In the genomic region with DNA sequence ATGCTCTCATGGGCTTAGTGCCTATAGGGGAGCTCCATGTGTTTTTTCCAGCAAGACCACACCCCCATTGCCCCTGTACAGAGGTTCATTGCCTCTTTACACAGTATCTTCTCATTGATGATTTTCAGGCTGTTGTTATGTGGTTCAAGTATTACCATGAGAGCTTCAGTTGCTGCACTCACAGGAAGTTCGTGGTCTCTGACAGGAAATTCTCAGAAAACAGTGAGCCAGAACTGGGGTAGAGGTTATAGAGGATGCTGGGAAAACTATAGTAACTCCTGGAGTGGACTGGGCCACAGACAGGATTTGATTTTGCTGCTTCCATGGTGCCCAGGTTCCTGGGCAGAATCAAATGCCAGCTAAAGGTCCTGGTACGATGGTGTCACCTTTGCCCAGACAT, we compare ENCODE assay signal across 10 mouse cellular contexts. TPM values are rescaled to one million over a fixed set of nuclear protein-coding genes. Genes with fewer than 3 reads are reported as not detected.
DNase-seq lines count a peak whose midpoint lies in the region; ATAC-seq and TF ChIP-seq lines count a peak whose summit lies in the region.
"Had no signal": no experiment of that assay in that cellular context is flagged by ENCODE, and none has a peak within 500 bp of the region (broad histone marks: within the 10 kb centered on the region; RNA-seq: fewer than 3 reads in every experiment).

No protein-coding gene starts in this region.

- peak overlapping the region; percentile 44 for H3K4me2 ChIP-seq in kidney, embryonic 16.5 days (replicated peaks; ENCODE audit: low read depth, low read length)
- H3K4me2 ChIP-seq in liver, embryonic 16.5 days (ENCODE audit: low read depth, low read length), result peak overlapping the region; percentile 41; the same call in 1 of the 2 replicates
- H3K4me2 ChIP-seq in stomach, postnatal 0 days (replicated peaks; ENCODE audit: low read depth), result peak overlapping the region; percentile 15
- H3K4me2 ChIP-seq in forebrain, postnatal 0 days (ENCODE audit: low read depth), result no peak overlapping the region

- peaks cover 8% of the 10 kb centered on the region for H3K36me3 ChIP-seq in kidney, embryonic 16.5 days (ENCODE audit: insufficient read depth, low read length)
- peaks cover 3% of the 10 kb centered on the region for H3K36me3 ChIP-seq in liver, embryonic 16.5 days (ENCODE audit: control insufficient read depth, insufficient read depth)
- no peaks in the 10 kb centered on the region for H3K36me3 ChIP-seq in stomach, postnatal 0 days (ENCODE audit: control insufficient read depth, insufficient read depth, low read length)
- no peaks in the 10 kb centered on the region for H3K36me3 ChIP-seq in forebrain, postnatal 0 days (ENCODE audit: insufficient read depth)

- 0 out of 2 replicates have a peak overlapping the region, but pooled peaks have one; percentile 5 for H3K27ac ChIP-seq in kidney, embryonic 16.5 days (ENCODE audit: low read length)
- H3K27ac ChIP-seq in liver, embryonic 16.5 days (ENCODE audit: low read length), result no peak overlapping the region
- H3K27ac ChIP-seq in stomach, postnatal 0 days (replicated peaks), result no peak overlapping the region
- H3K27ac ChIP-seq in forebrain, postnatal 0 days (ENCODE audit: low read depth, low read length), result no peak overlapping the region
- H3K27ac ChIP-seq: hindbrain, postnatal 0 days had no signal

- no peak for TF ChIP-seq EP300 in stomach, postnatal 0 days (optimal IDR thresholded peaks at IDR 0.05)

- ATAC-seq in kidney, embryonic 16.5 days (ENCODE audit: low FRiP score, low TSS enrichment), result no peak
- no peak for ATAC-seq in liver, embryonic 16.5 days (ENCODE audit: low read depth)
- ATAC-seq in stomach, postnatal 0 days (ENCODE audit: low FRiP score, low TSS enrichment), result peak; percentile 16
- ATAC-seq in forebrain, postnatal 0 days, result no peak
- ATAC-seq: hindbrain, postnatal 0 days had no signal

- H3K4me3 ChIP-seq in kidney, embryonic 16.5 days (ENCODE audit: low read length), result 0 out of 2 replicates have a peak overlapping the region, but pooled peaks have one; percentile 15
- H3K4me3 ChIP-seq in liver, embryonic 16.5 days (ENCODE audit: low read depth, low read length), result no peak overlapping the region
- H3K4me3 ChIP-seq in stomach, postnatal 0 days (ENCODE audit: low read depth, low read length), result no peak overlapping the region
- H3K4me3 ChIP-seq in forebrain, postnatal 0 days (ENCODE audit: low read depth, low read length), result no peak overlapping the region

- no peaks in the 10 kb centered on the region for H3K27me3 ChIP-seq in kidney, embryonic 16.5 days (ENCODE audit: insufficient read depth, low read length)
- H3K27me3 ChIP-seq in liver, embryonic 16.5 days (ENCODE audit: control insufficient read depth, insufficient read depth, low read depth, low read length), result no peaks in the 10 kb centered on the region
- no peaks in the 10 kb centered on the region for H3K27me3 ChIP-seq in stomach, postnatal 0 days (ENCODE audit: control insufficient read depth, insufficient read depth, low read length)
- H3K27me3 ChIP-seq in forebrain, postnatal 0 days (ENCODE audit: insufficient read depth, low read length), result no peaks in the 10 kb centered on the region

- DNase-seq in kidney, adult 11 months, result no peak
- peak; percentile 88 for DNase-seq in T-cell, adult 2 months (ENCODE audit: low spot score)
- no peak for DNase-seq in stomach, postnatal 0 days (ENCODE audit: low spot score)
- no peak for DNase-seq in forebrain, postnatal 0 days
- no peak for DNase-seq in embryo, embryonic 10 days (ENCODE audit: low spot score)
- DNase-seq in frontal cortex, postnatal 14 days (ENCODE audit: low spot score in 2 of 2), result no peak
- DNase-seq: right cerebral cortex, postnatal 4 days had no signal

- no peak for TF ChIP-seq CTCF in stomach, postnatal 0 days (IDR thresholded peaks at IDR 0.05; ENCODE audit: low read depth)
- no peak for TF ChIP-seq CTCF in forebrain, postnatal 0 days (IDR thresholded peaks at IDR 0.05; ENCODE audit: low read depth)

- H3K4me1 ChIP-seq in kidney, embryonic 16.5 days (ENCODE audit: insufficient read depth, low read length), result peaks cover 16% of the 10 kb centered on the region
- H3K4me1 ChIP-seq in liver, embryonic 16.5 days (ENCODE audit: control insufficient read depth, low read depth, low read length), result peaks cover 12% of the 10 kb centered on the region
- no peaks in the 10 kb centered on the region for H3K4me1 ChIP-seq in stomach, postnatal 0 days (replicated peaks; ENCODE audit: control insufficient read depth, insufficient read depth)
- no peaks in the 10 kb centered on the region for H3K4me1 ChIP-seq in forebrain, postnatal 0 days (ENCODE audit: insufficient read depth)

- H3K9me3 ChIP-seq in kidney, embryonic 16.5 days (ENCODE audit: low read length), result no peaks in the 10 kb centered on the region
- 0 out of 2 replicates have a peak, but pooled peaks cover 2% of the 10 kb centered on the region for H3K9me3 ChIP-seq in liver, embryonic 16.5 days (replicated peaks; ENCODE audit: control insufficient read depth, low read length)
- H3K9me3 ChIP-seq in stomach, postnatal 0 days (ENCODE audit: control insufficient read depth, low read length), result no peaks in the 10 kb centered on the region
- H3K9me3 ChIP-seq in forebrain, postnatal 0 days (ENCODE audit: low read length), result no peaks in the 10 kb centered on the region

- no peak overlapping the region for H3K9ac ChIP-seq in kidney, embryonic 16.5 days (replicated peaks; ENCODE audit: low read length)
- no peak overlapping the region for H3K9ac ChIP-seq in liver, embryonic 16.5 days (ENCODE audit: low read depth, low read length)
- no peak overlapping the region for H3K9ac ChIP-seq in stomach, postnatal 0 days (ENCODE audit: low read length)
- H3K9ac ChIP-seq in forebrain, postnatal 0 days, result no peak overlapping the region

- 66% methylated on average over 2 of the region's 2 CpGs for WGBS in kidney, embryonic 16.5 days
- 43% methylated on average over 2 of the region's 2 CpGs for WGBS in liver, embryonic 16.5 days (ENCODE audit: insufficient replicate concordance)
- WGBS in stomach, postnatal 0 days, result 74% methylated on average over 2 of the region's 2 CpGs
- 87% methylated on average over 2 of the region's 2 CpGs for WGBS in forebrain, postnatal 0 days

RNA-seq across cellular contexts. Expression of gene Casp8, which starts 2.2 kb away (rescaled TPM):
- polyA plus RNA-seq in kidney, embryonic 16.5 days (2015; fragmentation: Nextera tagmentation; extraction: Ambion mirVana), result 42.1 and 44.1 TPM in 2 replicates
- 13.9 and 15.6 TPM in 2 replicates for polyA plus RNA-seq in liver, embryonic 16.5 days (2015; fragmentation: Nextera tagmentation; extraction: Ambion mirVana)
- polyA plus RNA-seq in stomach, postnatal 0 days (2015; fragmentation: Nextera tagmentation; extraction: Ambion mirVana), result 36.6 and 37.0 TPM in 2 replicates
- 4.5 and 5.4 TPM in 2 replicates for total RNA-seq in forebrain, postnatal 0 days (2014; rRNA removed)
- 1.9 and 3.3 TPM in 2 replicates for polyA plus RNA-seq in forebrain, postnatal 0 days (2015; fragmentation: Nextera tagmentation; extraction: Ambion mirVana)
